Mouse (Mus musculus) heart, postnatal 0 days (tissue): ENCODE data around the gene Cntnap5c. TPM values are rescaled to one million over a fixed set of nuclear protein-coding genes. Genes with fewer than 3 reads are reported as not detected.

ENCODE experiments used
- ATAC-seq: fragments of 200-750 bp; cut with Nextera tagmentation; 2 replicates; pipeline ENCODE4 v1.8.0; 2017; ENCODE audit warnings: low read depth, moderate number of reproducible peaks, moderate library complexity; ENCODE audit not compliant: insufficient read depth
- DNase-seq: peaks from one replicate; pipeline ENCODE4 v3.0.0-alpha.2; 2016; ENCODE audit warnings: low spot score
- H3K27ac ChIP-seq: fragments of 300-500 bp; sonication (generic); 2 replicates; pipeline ENCODE4 v1.5.1; 2014; ENCODE audit warnings: low read depth, mild to moderate bottlenecking
- H3K27me3 ChIP-seq: fragments of 300-500 bp; sonication (generic); 2 replicates; pipeline ENCODE4 v1.6.1; 2014; ENCODE audit warnings: low read length, mixed read lengths; ENCODE audit not compliant: control insufficient read depth, insufficient read depth
- H3K36me3 ChIP-seq: fragments of 300-500 bp; sonication (generic); replicated peaks from 2 replicates; pipeline ENCODE4 v1.6.1; 2014; ENCODE audit warnings: low read length, mixed read lengths; ENCODE audit not compliant: control insufficient read depth, insufficient read depth
- H3K4me1 ChIP-seq: fragments of 300-500 bp; sonication (generic); 2 replicates; pipeline ENCODE4 v1.6.1; 2014; ENCODE audit warnings: antibody characterized with exemption; ENCODE audit not compliant: control insufficient read depth, insufficient read depth
- H3K4me2 ChIP-seq: fragments of 300-500 bp; sonication (generic); 2 replicates; pipeline ENCODE4 v1.6.1; 2014; ENCODE audit warnings: low read depth, mild to moderate bottlenecking, low read length, moderate library complexity
- H3K4me3 ChIP-seq: fragments of 300-500 bp; sonication (generic); 2 replicates; pipeline ENCODE4 v1.5.1; 2014; ENCODE audit warnings: low read depth, low read length
- H3K9ac ChIP-seq: fragments of 300-500 bp; sonication (generic); replicated peaks from 2 replicates; pipeline ENCODE4 v1.6.1; 2014; ENCODE audit warnings: low read depth, low read length, mixed read lengths
- H3K9me3 ChIP-seq: fragments of 300-500 bp; sonication (generic); replicated peaks from 2 replicates; pipeline ENCODE4 v1.6.1; 2016; ENCODE audit warnings: low read length; ENCODE audit not compliant: control insufficient read depth
- CTCF ChIP-seq: IDR thresholded peaks from 2 replicates; pipeline ENCODE4 v1.5.1; 2016; ENCODE audit warnings: antibody characterized with exemption, control low read depth, low read depth
- EP300 ChIP-seq: IDR thresholded peaks from 2 replicates; pipeline ENCODE4 v1.6.1; 2016; ENCODE audit warnings: antibody characterized with exemption, low read depth
- WGBS: fragments of 180-500 bp; shearing (Covaris S2); extraction: QIAGEN DNeasy Blood & Tissue Kit; methylation state at CpG from one replicate; pipeline ENCODE4 v1.1.7; 2014; 5-methylcytosine and 5-hydroxymethylcytosine counted together
- polyA plus RNA-seq: library from polyadenylated mRNA; unstranded; fragments of >200 nt; fragmentation: Nextera tagmentation; extraction: Ambion mirVana; gene quantifications from 2 replicates; pipeline ENCODE4 v1.2.1, GENCODE M21; 2015
- total RNA-seq: library from RNA; depleted of rRNA; stranded (reverse); fragments of >200 nt; gene quantifications from 2 replicates; pipeline ENCODE4 v1.2.3, GENCODE M21; 2014; ENCODE audit warnings: low replicate concordance; rRNA removed

The Cntnap5c gene
- total RNA-seq: not detected in 2 replicates
- polyA plus RNA-seq: not detected in 2 replicates

DNA sequence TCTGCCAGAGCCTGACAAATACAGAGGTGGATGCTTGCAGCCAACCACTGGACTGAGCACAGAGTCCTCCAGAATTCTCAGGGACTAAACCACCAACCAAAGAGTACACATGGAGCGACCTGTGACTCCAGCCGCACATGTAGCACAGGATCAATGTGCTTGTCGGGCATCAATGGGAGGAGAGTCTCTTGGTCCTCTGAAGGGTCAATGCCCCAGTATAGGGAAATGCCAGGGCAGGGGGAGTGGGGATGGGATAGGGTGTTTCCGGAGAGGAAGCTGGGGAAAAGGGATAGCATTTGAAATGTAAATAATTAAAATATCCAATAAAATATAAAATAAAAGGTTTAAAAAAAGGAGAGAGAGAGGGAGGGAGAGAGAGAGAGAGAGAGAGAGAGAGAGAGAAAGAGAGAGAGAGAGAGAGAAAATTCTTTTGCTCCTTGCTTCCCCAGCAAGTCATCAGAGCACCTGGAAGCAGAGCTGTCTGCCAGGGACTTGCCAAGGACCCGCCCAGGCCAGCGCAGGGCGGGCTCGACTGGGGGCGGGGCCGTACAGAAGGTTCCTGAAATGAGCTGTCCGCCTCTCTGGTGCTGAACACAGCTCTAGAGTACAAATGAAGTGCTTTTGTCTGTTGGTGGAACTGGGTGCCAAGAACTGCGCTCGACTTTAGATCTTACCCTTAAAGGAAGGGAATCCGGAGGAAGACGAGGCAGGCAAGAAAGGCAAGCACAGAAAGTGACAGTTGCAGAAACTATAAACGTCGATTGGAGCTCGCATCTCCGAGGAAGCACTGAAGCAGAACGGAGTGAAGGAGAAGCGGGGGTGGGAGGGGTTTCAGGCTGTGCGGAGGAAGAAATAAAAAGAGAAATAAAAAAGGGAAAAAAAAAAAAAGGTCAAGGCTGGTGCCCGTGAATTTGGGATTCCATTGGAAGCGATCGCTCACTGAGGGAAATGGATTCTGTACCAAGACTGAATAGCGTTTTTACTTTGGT, at the start of gene Cntnap5c:
Gene Cntnap5c (plus strand): TSS at position 949 of the 989 bp plus-strand sequence.
- DNase-seq: no peak
- no peak for ATAC-seq
- Histone ChIP-seq H3K36me3 (no peaks in the 10 kb centered on the region), H3K27ac (no peak within 1 kb of the TSS), H3K9ac (no peak within 1 kb of the TSS), H3K9me3 (0 out of 2 replicates have a peak, but pooled peaks cover 3% of the 10 kb centered on the region), H3K4me3 (no peak within 1 kb of the TSS), H3K27me3 (no peaks in the 10 kb centered on the region), H3K4me1 (no peaks in the 10 kb centered on the region), H3K4me2 (no peak within 1 kb of the TSS)
- 18% methylated on average over 26 of the region's 26 CpGs for WGBS
- TF ChIP-seq EP300: no peak
- no peak for TF ChIP-seq CTCF

DNA sequence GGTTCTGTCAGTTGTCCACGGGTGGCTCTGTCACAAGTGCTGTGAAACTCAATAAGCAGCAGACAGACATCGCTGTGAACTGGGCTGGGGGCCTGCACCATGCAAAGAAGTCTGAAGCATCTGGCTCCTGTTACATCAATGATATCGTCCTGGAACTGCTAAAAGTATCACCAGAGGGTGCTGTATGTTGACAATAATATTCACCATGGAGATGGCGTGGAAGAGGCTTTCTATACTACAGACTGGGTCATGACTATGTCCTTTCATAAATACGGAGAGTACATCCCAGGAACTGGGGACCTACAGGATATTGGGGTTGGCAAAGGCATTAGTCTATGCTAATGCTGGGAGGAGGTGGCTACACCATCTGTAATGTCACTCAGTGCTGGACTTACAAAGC, 27.3 kb upstream of the Cntnap5c start, which contains the start of gene Gm21834:
Gene Gm21834 (minus strand): TSS at position 101 of the 400 bp plus-strand sequence.
- H3K9me3 ChIP-seq: peaks cover 3% of the 10 kb centered on the region

DNA sequence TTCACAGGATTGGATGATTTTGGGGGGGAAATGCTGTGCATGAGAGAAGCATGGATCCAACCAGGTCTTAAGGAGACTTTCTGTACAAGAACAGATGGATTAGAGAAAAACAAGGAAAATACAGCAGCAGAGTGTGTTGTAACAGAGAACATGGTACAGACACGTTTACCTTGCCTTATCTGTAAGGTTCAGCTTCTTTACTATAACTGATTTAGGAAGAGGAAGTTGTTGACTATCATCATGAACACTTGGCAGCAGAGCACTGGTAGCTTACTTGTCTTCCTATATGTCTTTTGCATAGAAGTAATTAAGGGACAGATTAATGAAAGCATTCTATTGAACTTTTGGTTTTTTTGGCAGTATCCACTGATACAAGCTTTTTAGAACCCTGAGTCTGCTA, 11.3 kb upstream of the Cntnap5c start:
- Histone ChIP-seq H3K9me3 (no peaks in the 10 kb centered on the region), H3K4me3 (no peak overlapping the region), H3K9ac (no peak overlapping the region), H3K4me1 (no peaks in the 10 kb centered on the region), H3K4me2 (no peak overlapping the region), H3K27me3 (no peaks in the 10 kb centered on the region), H3K27ac (no peak overlapping the region), H3K36me3 (no peaks in the 10 kb centered on the region)
- TF ChIP-seq EP300 (no peak), CTCF (no peak)
- ATAC-seq (no peak), DNase-seq (no peak)
- 23% methylated on average over 1 of the region's 1 CpGs for WGBS

More for the DNA sequence above, 27.3 kb upstream of the Cntnap5c start, which contains the start of gene Gm21834:
- Histone ChIP-seq H3K9ac (no peak within 1 kb of the TSS), H3K4me2 (no peak within 1 kb of the TSS), H3K4me3 (no peak within 1 kb of the TSS), H3K27me3 (no peaks in the 10 kb centered on the region), H3K36me3 (no peaks in the 10 kb centered on the region), H3K4me1 (no peaks in the 10 kb centered on the region), H3K27ac (no peak within 1 kb of the TSS)
- TF ChIP-seq CTCF (no peak), EP300 (no peak)
- 64% methylated on average over 5 of the region's 5 CpGs for WGBS
- DNase-seq: no peak
- no peak for ATAC-seq

DNA sequence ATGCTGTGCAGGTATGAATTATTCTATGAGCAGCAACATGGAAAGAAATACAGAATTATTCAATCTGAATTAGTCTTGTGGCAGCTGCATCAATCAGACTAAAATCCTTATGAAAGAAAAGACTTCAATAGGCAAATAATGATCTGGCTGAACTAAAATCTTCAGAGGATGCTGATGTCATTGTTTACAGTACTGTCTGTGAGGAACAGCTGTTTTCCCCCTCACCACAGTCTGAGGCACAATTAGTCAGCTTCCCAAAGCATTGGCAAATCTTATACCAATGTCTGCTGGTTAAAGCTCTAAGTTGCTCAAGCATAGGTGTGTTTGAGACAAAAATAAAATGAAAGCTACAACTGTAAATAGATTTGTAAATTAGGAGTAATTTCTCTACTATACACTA, 2.1 kb upstream of the Cntnap5c start:
- H3K27me3 ChIP-seq: no peaks in the 10 kb centered on the region
- H3K27ac ChIP-seq: no peak overlapping the region
- TF ChIP-seq EP300: no peak
- no peak for TF ChIP-seq CTCF
- H3K4me2 ChIP-seq: no peak overlapping the region
- H3K9ac ChIP-seq: no peak overlapping the region
- H3K4me3 ChIP-seq: no peak overlapping the region
- 0 out of 2 replicates have a peak, but pooled peaks cover 3% of the 10 kb centered on the region for H3K9me3 ChIP-seq
- DNase-seq: no peak
- no peaks in the 10 kb centered on the region for H3K36me3 ChIP-seq
- ATAC-seq: no peak
- H3K4me1 ChIP-seq: no peaks in the 10 kb centered on the region

DNA sequence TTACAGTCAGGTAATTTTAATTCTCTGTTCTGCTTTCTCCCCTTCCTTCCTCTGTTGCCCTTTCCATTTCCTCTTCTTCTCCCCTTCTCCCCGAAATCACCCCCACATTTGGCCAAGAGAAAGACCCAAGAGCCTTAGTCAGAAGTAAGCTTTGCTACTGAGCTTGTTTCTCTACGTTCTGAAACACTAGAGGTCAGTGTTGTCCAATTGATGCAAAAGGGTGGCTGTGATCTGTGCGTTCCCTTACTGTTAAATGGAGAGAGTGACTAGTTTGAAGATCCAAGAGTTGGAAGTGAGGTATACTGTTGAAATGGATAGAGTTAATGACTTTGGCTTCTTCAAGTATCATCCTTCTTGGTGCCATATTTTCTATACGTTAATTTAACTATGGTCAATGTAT, 1.5 kb downstream of the Cntnap5c start:
- H3K9ac ChIP-seq: no peak overlapping the region
- ATAC-seq (no peak), DNase-seq (no peak)
- H3K27me3 ChIP-seq: no peaks in the 10 kb centered on the region
- WGBS: 17% methylated on average over 4 of the region's 4 CpGs
- H3K4me2 ChIP-seq: no peak overlapping the region
- no peaks in the 10 kb centered on the region for H3K36me3 ChIP-seq
- no peak overlapping the region for H3K4me3 ChIP-seq
- no peaks in the 10 kb centered on the region for H3K4me1 ChIP-seq
- no peaks in the 10 kb centered on the region for H3K9me3 ChIP-seq
- TF ChIP-seq CTCF (peak; percentile 17; the same call in 1 of the 2 replicates), EP300 (no peak)
- H3K27ac ChIP-seq: no peak overlapping the region
